Mouse (Mus musculus) CD4-positive helper T cell, adult 2 months (primary cell): ENCODE results near the gene Olfr1282.
"Not testable (repeated sequence)": the region's sequence is repeated elsewhere in the genome, so short reads cannot be mapped to it uniquely, and the experiment has no call there.

ENCODE experiments used
- DNase-seq: peaks from one replicate; pipeline ENCODE4 v3.0.0-alpha.2; 2012; ENCODE audit warnings: low read depth, missing footprints, low spot score

The Olfr1282 gene

DNA sequence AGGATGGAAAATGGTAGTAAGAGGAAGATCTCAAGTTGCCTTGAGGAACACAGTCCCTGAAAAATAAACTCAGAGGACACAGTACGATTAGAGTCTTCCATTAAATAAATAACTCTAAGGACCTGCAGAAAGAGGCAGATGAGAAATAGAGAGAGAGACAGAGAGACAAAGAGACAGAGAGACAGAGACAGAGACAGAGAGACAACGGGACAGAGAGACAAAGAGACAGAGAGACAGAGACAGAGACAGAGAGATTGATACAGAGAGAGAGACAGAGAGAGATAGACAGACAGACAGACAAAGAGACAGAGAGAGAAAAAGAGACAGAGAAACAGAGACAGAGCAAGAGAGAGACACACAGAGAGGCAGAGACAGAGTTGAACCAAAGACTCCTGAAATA lies at the start of gene Olfr1282:
TSS of gene Olfr1282 (minus strand) at position 101 of the 400 bp plus-strand sequence.
- no peak for DNase-seq

DNA sequence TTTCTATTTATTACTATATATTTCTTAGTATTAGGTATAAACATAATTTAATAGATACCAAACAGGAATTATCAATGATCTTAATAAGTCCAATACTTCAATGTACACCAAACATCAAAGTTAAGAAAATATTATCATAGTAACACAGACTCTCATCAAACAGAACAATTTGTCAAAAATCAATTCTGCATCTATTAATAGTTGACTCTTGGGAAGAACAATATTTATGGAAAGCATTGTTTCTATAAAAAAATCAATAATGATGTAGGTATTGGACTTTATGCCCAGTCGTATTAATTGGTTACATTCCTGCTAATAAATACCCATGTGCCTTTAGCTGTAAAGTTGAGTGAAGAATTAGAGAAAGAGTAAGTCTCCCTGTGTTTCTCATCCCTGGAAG lies 39.3 kb upstream of the Olfr1282 start, which contains the start of gene Olfr1284:
TSS of gene Olfr1284 (plus strand) at position 301 of the 400 bp plus-strand sequence.
- no peak for DNase-seq

- no peak for DNase-seq
Observed at GRCm38 (mm10) chr2:111366490-111366889, 30.6 kb upstream of the Olfr1282 start, which contains the start of gene Olfr1283. Olfr1283 (plus strand) TSS chr2:111366790.

DNA sequence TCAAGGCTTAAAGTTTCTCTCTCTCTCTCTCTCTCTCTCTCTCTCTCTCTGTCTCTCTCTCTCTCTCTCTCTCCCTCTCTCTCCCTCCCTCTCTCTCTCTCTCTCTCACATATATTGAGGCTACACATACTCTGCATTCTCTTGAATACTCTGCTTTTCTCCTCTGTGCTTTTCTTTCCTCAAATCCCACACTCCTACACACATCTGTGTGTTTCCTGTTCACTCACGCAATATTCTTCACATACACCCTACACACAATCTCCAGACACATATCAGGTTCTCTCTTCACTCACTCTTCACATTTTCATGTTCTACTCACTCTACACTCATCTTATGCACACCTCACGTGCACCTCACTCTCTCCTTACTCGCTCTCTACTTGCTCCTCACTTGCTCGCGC lies 2.2 kb downstream of the Olfr1282 start:
- DNase-seq = not testable (repeated sequence)

DNA sequence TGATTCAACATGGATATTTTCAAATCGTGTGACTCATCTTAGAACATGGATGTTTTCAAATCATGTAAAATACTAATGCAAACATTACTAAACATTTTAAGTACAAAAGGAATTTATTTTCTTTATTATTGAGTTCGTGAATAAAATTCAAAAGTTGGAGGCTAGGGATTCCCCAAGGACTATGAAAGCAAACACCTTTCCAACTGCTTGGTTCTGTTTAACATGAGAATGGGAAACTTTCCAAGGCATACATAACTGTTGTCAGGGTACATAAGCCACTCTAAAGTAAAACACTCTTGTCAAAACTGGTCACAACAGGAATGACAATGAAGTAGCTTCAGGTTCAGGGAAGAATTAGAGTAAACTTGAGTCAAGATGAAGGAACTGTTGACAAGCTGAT lies 9.7 kb downstream of the Olfr1282 start, which contains the start of gene Olfr1281:
TSS of gene Olfr1281 (plus strand) at position 301 of the 400 bp plus-strand sequence.
- DNase-seq = no peak

- no peak for DNase-seq
Observed at GRCm38 (mm10) chr2:111313717-111314116, 22.2 kb downstream of the Olfr1282 start, which contains the start of gene Olfr1280. Olfr1280 (plus strand) TSS chr2:111314017.

DNA sequence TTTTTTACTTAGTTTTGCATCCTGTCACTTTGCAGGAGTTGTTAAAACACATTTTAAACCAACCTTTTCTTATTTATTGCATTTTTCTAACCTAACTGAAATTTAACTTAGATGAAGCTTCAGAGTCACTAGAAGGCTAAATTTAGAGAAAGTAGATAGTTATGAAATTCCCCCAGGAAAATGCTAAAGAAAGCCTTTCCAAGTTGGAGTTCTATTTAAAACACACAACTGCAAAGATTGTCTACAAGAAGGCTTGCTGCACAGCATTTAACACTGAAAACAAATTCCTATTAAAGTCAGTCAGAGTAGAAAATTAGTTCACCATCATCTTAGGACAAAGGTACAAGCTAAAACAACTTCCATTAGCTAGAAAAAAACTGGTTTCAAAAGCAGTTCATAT lies 35.5 kb downstream of the Olfr1282 start, which contains the start of gene Olfr1279:
TSS of gene Olfr1279 (plus strand) at position 262 of the 400 bp plus-strand sequence.
- DNase-seq = no peak

- no peak for DNase-seq
Observed at GRCm38 (mm10) chr2:111298541-111298940, 37.3 kb downstream of the Olfr1282 start.

DNA sequence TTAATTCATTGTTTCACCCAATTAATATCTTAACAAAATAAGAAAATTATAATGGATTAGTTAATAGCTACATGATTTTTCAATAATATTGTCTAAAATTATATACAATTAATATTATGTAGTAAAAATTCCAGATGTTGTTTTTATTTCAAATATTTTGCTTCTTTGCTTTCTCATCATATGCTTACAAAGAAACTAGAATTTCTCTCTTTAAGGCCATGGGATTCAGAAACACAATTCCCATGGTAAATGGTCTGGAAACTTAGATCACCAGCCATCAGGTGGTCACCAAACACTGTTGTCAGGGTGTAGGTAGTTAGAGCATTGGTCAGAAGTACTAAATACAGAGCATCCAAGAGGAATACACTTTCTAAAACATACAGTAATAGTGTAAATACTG lies 46.0 kb downstream of the Olfr1282 start, which contains the start of gene Olfr1278:
TSS of gene Olfr1278 (plus strand) at position 301 of the 400 bp plus-strand sequence.
- no peak for DNase-seq
